Mouse (Mus musculus) CH12.LX (cell line): ENCODE measurements around the gene Prss8. TPM values are rescaled to one million over a fixed set of nuclear protein-coding genes. Genes with fewer than 3 reads are reported as not detected.

ENCODE experiments used
- DNase-seq: peaks from one replicate; pipeline ENCODE4 v3.0.0-alpha.2; 2013; ENCODE audit errors: extremely low read depth
- H3K27ac ChIP-seq: 2 replicates; pipeline ENCODE4 v1.5.1; 2012; ENCODE audit warnings: low read depth, mild to moderate bottlenecking, control low read depth, moderate library complexity; ENCODE audit not compliant: insufficient read depth
- H3K27me3 ChIP-seq: replicated peaks from 2 replicates; pipeline ENCODE3; 2012; ENCODE audit warnings: inconsistent platforms
- H3K36me3 ChIP-seq, 2 experiments: replicated peaks in 1 of 2; 2 replicates each; pipeline versions ENCODE3 to v1.6.1; 2012; ENCODE audit warnings: inconsistent platforms in 1 of 2, low read length in 1 of 2, mild to moderate bottlenecking in 1 of 2, mixed read lengths in 1 of 2, moderate library complexity in 1 of 2; ENCODE audit not compliant: control insufficient read depth in 1 of 2, insufficient read depth in 1 of 2
- H3K4me1 ChIP-seq, 2 experiments: 2 replicates each; pipeline ENCODE4 v1.6.1; 2012; ENCODE audit warnings: inconsistent platforms in 1 of 2, moderate library complexity in 1 of 2; ENCODE audit not compliant: insufficient read depth in 2 of 2, control insufficient read depth in 1 of 2
- H3K4me2 ChIP-seq: 2 replicates; pipeline ENCODE4 v1.6.1; 2012; ENCODE audit warnings: low read depth, mild to moderate bottlenecking, control low read depth; ENCODE audit not compliant: poor library complexity, insufficient read depth, severe bottlenecking
- H3K4me3 ChIP-seq, 3 experiments: fragments of 150-350 bp in 1 of 3; sonication (generic) in 1 of 3; replicated peaks in 1 of 3; 2 replicates each; pipeline versions ENCODE3 to v1.5.1; 2011 to 2012; ENCODE audit warnings: low read depth in 2 of 3, low read length in 2 of 3, mild to moderate bottlenecking in 2 of 3, moderate library complexity in 2 of 3, control low read depth in 1 of 3, improper control_type of control experiment in 1 of 3, inconsistent platforms in 1 of 3, mixed read lengths in 1 of 3; ENCODE audit not compliant: poor library complexity in 1 of 3
- H3K79me2 ChIP-seq: replicated peaks from 2 replicates; pipeline ENCODE4 v1.6.1; 2012; ENCODE audit warnings: mild to moderate bottlenecking, moderate library complexity; ENCODE audit not compliant: control insufficient read depth, poor library complexity, insufficient read depth, severe bottlenecking; ENCODE audit errors: extremely low read depth
- H3K9ac ChIP-seq: 2 replicates; pipeline ENCODE4 v1.6.1; 2012; ENCODE audit warnings: low read depth, mild to moderate bottlenecking, control low read depth, moderate library complexity; ENCODE audit not compliant: insufficient read depth
- H3K9me3 ChIP-seq: replicated peaks from 2 replicates; pipeline ENCODE3; 2012; ENCODE audit warnings: low read length, inconsistent platforms, mixed read lengths
- BHLHE40 ChIP-seq: IDR thresholded peaks from 2 replicates; pipeline ENCODE4 v1.6.1; 2011; ENCODE audit warnings: mild to moderate bottlenecking, low read depth, low read length, improper control_type of control experiment
- CHD1 ChIP-seq: IDR thresholded peaks from 2 replicates; pipeline ENCODE4 v1.6.1; 2012; ENCODE audit warnings: low read depth, low read length, improper control_type of control experiment, inconsistent platforms
- CHD2 ChIP-seq: IDR thresholded peaks from 2 replicates; pipeline ENCODE4 v1.6.1; 2011; ENCODE audit warnings: low read length, improper control_type of control experiment
- CTCF ChIP-seq, 2 experiments: IDR thresholded peaks in 1 of 2; conservative IDR thresholded peaks in 1 of 2; 2 replicates each; pipeline ENCODE4 v1.5.1; 2011 to 2012; ENCODE audit warnings: low read depth in 2 of 2, low read length in 2 of 2, improper control_type of control experiment in 1 of 2, inconsistent platforms in 1 of 2, mild to moderate bottlenecking in 1 of 2, moderate library complexity in 1 of 2
- E2F4 ChIP-seq: IDR thresholded peaks from 2 replicates; pipeline ENCODE4 v1.6.1; 2011; ENCODE audit warnings: low read depth, low read length, improper control_type of control experiment; ENCODE audit not compliant: insufficient replicate concordance
- ELF1 ChIP-seq: IDR thresholded peaks from 2 replicates; pipeline ENCODE4 v1.6.1; 2014; ENCODE audit warnings: low read depth, mild to moderate bottlenecking, inconsistent platforms, low read length, improper control_type of control experiment
- EP300 ChIP-seq: IDR thresholded peaks from 2 replicates; pipeline ENCODE4 v1.6.1; 2011; ENCODE audit warnings: low read length, improper control_type of control experiment
- ETS1 ChIP-seq: conservative IDR thresholded peaks from 2 replicates; pipeline ENCODE4 v1.6.1; 2012; ENCODE audit warnings: low read depth, mild to moderate bottlenecking, inconsistent platforms, low read length, improper control_type of control experiment, moderate library complexity
- GABPA ChIP-seq: IDR thresholded peaks from 2 replicates; pipeline ENCODE4 v1.6.1; 2012; ENCODE audit warnings: low read depth, low read length, improper control_type of control experiment, inconsistent platforms; ENCODE audit not compliant: insufficient replicate concordance
- HCFC1 ChIP-seq: IDR thresholded peaks from 2 replicates; pipeline ENCODE4 v1.6.1; 2012; ENCODE audit warnings: low read depth, mild to moderate bottlenecking, inconsistent platforms, low read length, improper control_type of control experiment
- IRF4 ChIP-seq: IDR thresholded peaks from 2 replicates; pipeline ENCODE4 v1.6.1; 2014; ENCODE audit warnings: low read depth, mild to moderate bottlenecking, inconsistent platforms, low read length, improper control_type of control experiment
- JUN ChIP-seq: IDR thresholded peaks from 2 replicates; pipeline ENCODE4 v1.6.1; 2011; ENCODE audit warnings: low read depth, mild to moderate bottlenecking, low read length, improper control_type of control experiment, moderate library complexity; ENCODE audit not compliant: insufficient read depth
- JUND ChIP-seq: conservative IDR thresholded peaks from 2 replicates; pipeline ENCODE4 v1.6.1; 2011; ENCODE audit warnings: low read depth, low read length, improper control_type of control experiment
- KAT2A ChIP-seq: IDR thresholded peaks from 2 replicates; pipeline ENCODE4 v1.6.1; 2012; ENCODE audit warnings: low read length, improper control_type of control experiment, inconsistent platforms; ENCODE audit not compliant: insufficient replicate concordance
- MAFK ChIP-seq: IDR thresholded peaks from 2 replicates; pipeline ENCODE4 v1.6.1; 2011; ENCODE audit warnings: low read length, improper control_type of control experiment; ENCODE audit not compliant: insufficient replicate concordance
- MAX ChIP-seq: IDR thresholded peaks from 2 replicates; pipeline ENCODE4 v1.6.1; 2011; ENCODE audit warnings: low read length, improper control_type of control experiment
- MAZ ChIP-seq: IDR thresholded peaks from 2 replicates; pipeline ENCODE4 v1.6.1; 2012; ENCODE audit warnings: low read depth, mild to moderate bottlenecking, inconsistent platforms, low read length, improper control_type of control experiment, moderate library complexity
- MEF2A ChIP-seq: IDR thresholded peaks from 2 replicates; pipeline ENCODE4 v1.6.1; 2014; ENCODE audit warnings: low read depth, mild to moderate bottlenecking, inconsistent platforms, low read length, improper control_type of control experiment, borderline replicate concordance
- MXI1 ChIP-seq: IDR thresholded peaks from 2 replicates; pipeline ENCODE4 v1.6.1; 2011; ENCODE audit warnings: mild to moderate bottlenecking, low read depth, low read length, improper control_type of control experiment
- MYC ChIP-seq: IDR thresholded peaks from 2 replicates; pipeline ENCODE4 v1.6.1; 2011; ENCODE audit warnings: low read depth, mild to moderate bottlenecking, improper control_type of control experiment, low read length
- NELFE ChIP-seq: IDR thresholded peaks from 2 replicates; pipeline ENCODE4 v1.6.1; 2011; ENCODE audit warnings: low read depth, low read length, improper control_type of control experiment
- NRF1 ChIP-seq: IDR thresholded peaks from 2 replicates; pipeline ENCODE4 v1.6.1; 2014; ENCODE audit warnings: low read depth, mild to moderate bottlenecking, inconsistent platforms, low read length, improper control_type of control experiment, moderate library complexity
- PAX5 ChIP-seq: IDR thresholded peaks from 2 replicates; pipeline ENCODE4 v1.6.1; 2012; ENCODE audit warnings: low read length, inconsistent platforms, mixed read lengths
- POLR2A ChIP-seq: IDR thresholded peaks from 2 replicates; pipeline ENCODE4 v1.6.1; 2011; ENCODE audit warnings: low read depth, mild to moderate bottlenecking, improper control_type of control experiment, low read length
- POLR2AphosphoS2 ChIP-seq: IDR thresholded peaks from 2 replicates; pipeline ENCODE4 v1.6.1; 2011; ENCODE audit warnings: low read depth, low read length, improper control_type of control experiment
- RAD21 ChIP-seq: IDR thresholded peaks from 2 replicates; pipeline ENCODE4 v1.6.1; 2011; ENCODE audit warnings: low read depth, mild to moderate bottlenecking, low read length, improper control_type of control experiment, moderate library complexity
- RCOR1 ChIP-seq: conservative IDR thresholded peaks from 2 replicates; pipeline ENCODE4 v1.6.1; 2012; ENCODE audit warnings: low read depth, mild to moderate bottlenecking, inconsistent platforms, low read length, improper control_type of control experiment
- SIN3A ChIP-seq: IDR thresholded peaks from 2 replicates; pipeline ENCODE4 v1.6.1; 2012; ENCODE audit warnings: low read length, improper control_type of control experiment, inconsistent platforms
- SMC3 ChIP-seq: IDR thresholded peaks from 2 replicates; pipeline ENCODE4 v1.6.1; 2011; ENCODE audit warnings: low read depth, low read length, improper control_type of control experiment
- TBP ChIP-seq: conservative IDR thresholded peaks from 2 replicates; pipeline ENCODE4 v1.6.1; 2011; ENCODE audit warnings: low read depth, low read length, improper control_type of control experiment
- TCF12 ChIP-seq: IDR thresholded peaks from 2 replicates; pipeline ENCODE4 v1.6.1; 2014; ENCODE audit warnings: low read depth, mild to moderate bottlenecking, inconsistent platforms, low read length, improper control_type of control experiment
- UBTF ChIP-seq: IDR thresholded peaks from 2 replicates; pipeline ENCODE4 v1.6.1; 2012; ENCODE audit warnings: low read depth, mild to moderate bottlenecking, inconsistent platforms, low read length, improper control_type of control experiment, moderate library complexity
- USF1 ChIP-seq: IDR thresholded peaks from 2 replicates; pipeline ENCODE4 v1.6.1; 2014; ENCODE audit warnings: low read depth, mild to moderate bottlenecking, inconsistent platforms, low read length, improper control_type of control experiment
- USF2 ChIP-seq: conservative IDR thresholded peaks from 2 replicates; pipeline ENCODE4 v1.6.1; 2011; ENCODE audit warnings: low read depth, low read length, improper control_type of control experiment
- ZC3H11A ChIP-seq: IDR thresholded peaks from 2 replicates; pipeline ENCODE4 v1.6.1; 2012; ENCODE audit warnings: low read depth, mild to moderate bottlenecking, inconsistent platforms, low read length, improper control_type of control experiment
- ZKSCAN1 ChIP-seq: IDR thresholded peaks from 2 replicates; pipeline ENCODE4 v1.6.1; 2012; ENCODE audit warnings: low read depth, inconsistent platforms, low read length, improper control_type of control experiment, borderline replicate concordance
- ZMIZ1 ChIP-seq: IDR thresholded peaks from 2 replicates; pipeline ENCODE4 v1.6.1; 2012; ENCODE audit warnings: low read depth, mild to moderate bottlenecking, inconsistent platforms, low read length, improper control_type of control experiment
- ZNF384 ChIP-seq: IDR thresholded peaks from 2 replicates; pipeline ENCODE4 v1.6.1; 2012; ENCODE audit warnings: low read depth, low read length, improper control_type of control experiment, inconsistent platforms
- dilution Hi-C: fragments of 300-500 bp; cut with MboI; formaldehyde crosslinking; loops from 2 replicates; pipeline ENCODE4 v1.14.3; 2020; ENCODE audit warnings: low sequenced_read_pairs; ENCODE audit not compliant: extremely low pct_unique_long_range_greater_than_20kb, extremely low pct_ligation_motif_present
- in situ Hi-C: fragments of 300-500 bp; cut with MboI; formaldehyde crosslinking; loops from 3 replicates; pipeline ENCODE4 v1.14.3; 2019; ENCODE audit warnings: low sequenced_read_pairs, low pct_ligation_motif_present, low pct_unique_long_range_greater_than_20kb, mixed read lengths
- polyA plus RNA-seq: library from polyadenylated mRNA; unstranded; fragments of >175 nt; gene quantifications from 2 replicates; pipeline ENCODE4 v1.2.1, GENCODE M21; 2012; ENCODE audit warnings: low read depth; ENCODE audit not compliant: insufficient read length
- total RNA-seq, 2 experiments: library from RNA; depleted of rRNA; stranded (reverse); fragments of 300-350 nt in 1 of 2; fragments of >200 nt in 1 of 2; gene quantifications; 2 replicates each; pipeline ENCODE4 v1.2.3; 2012 to 2014

Prss8 gene
- total and polyA plus RNA-seq, 3 experiments = 0.08 TPM; not detected in 2

DNA sequence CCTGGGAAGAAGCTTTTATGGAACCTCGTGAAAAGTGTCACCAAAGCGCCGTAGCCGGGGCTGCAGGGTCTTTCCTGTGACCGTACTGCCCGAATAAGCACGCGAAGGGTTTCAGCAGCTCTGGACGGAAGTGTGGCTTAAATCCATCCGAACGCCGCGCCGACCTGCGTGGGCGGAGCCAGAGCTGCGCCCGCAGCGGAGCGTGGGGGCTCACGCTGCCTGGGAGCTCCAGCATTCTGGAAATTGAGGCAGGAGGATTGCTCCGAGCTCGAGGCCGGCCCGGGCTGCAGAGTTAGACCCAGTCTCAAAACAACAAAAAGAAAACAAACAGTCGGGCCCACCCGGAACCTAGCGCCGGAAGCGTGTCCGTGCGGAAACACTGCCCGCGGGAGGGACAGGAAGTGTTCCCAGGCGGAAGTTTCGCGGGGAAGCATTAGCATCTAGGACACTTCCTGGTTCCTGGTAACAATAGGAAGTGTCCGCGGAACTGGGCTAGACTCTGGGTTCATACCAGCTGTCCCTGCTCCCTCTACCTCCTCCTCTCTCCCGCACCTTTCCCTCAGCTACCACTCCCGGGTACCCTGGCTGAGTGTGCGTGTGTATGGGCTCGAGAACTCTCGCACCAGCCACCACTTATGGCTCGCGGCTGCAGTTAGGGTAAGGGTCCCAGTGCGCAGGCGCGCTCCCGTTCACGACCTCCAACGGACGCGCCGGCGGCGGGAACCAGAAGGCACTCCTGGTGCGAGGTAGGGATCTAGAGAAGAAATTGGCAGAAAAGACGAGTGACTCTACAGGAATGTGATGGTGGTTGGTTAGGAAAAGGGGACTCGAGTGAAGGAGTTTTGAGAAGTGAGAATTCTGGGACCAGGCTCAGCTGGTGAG lies 53.2 kb downstream of the Prss8 start, which contains the start of gene Zfp668:
Zfp668 (minus strand) TSS at position 362 of the 882 bp plus-strand sequence.
- dilution Hi-C loops (no loop called here), in situ Hi-C loops (no loop called here)
- H3K4me3 ChIP-seq = peak within 1 kb of the TSS; percentile 66 to 99 (median 98)
- peak within 1 kb of the TSS; percentile 87 for H3K9ac ChIP-seq
- H3K36me3 ChIP-seq = peaks cover 35 to 55% of the 10 kb centered on the region in 2 experiments
- peak within 1 kb of the TSS; percentile 78 for H3K27ac ChIP-seq
- H3K9me3 ChIP-seq = peaks cover 35% of the 10 kb centered on the region
- TF ChIP-seq TBP = peak; percentile 53; the same call in 1 of the 2 replicates
- no peak for TF ChIP-seq EP300
- no peak for TF ChIP-seq MAFK
- TF ChIP-seq PAX5 = no peak
- TF ChIP-seq CHD2 = peak; percentile 66
- TF ChIP-seq USF2 = no peak
- no peak for TF ChIP-seq ZC3H11A
- peak; percentile 31; the same call in 1 of the 2 replicates for TF ChIP-seq GABPA
- TF ChIP-seq MAX = peak; percentile 58
- no peak for TF ChIP-seq BHLHE40
- TF ChIP-seq MXI1 = 0 out of 2 replicates have a peak, but pooled peaks have one; percentile 14
- peak; percentile 58; the same call in 1 of the 2 replicates for TF ChIP-seq MYC
- TF ChIP-seq NRF1 = peak; percentile 85
- 0 out of 2 replicates have a peak, but pooled peaks have one; percentile 55 for TF ChIP-seq MEF2A
- TF ChIP-seq IRF4 = peak; percentile 68; the same call in 1 of the 2 replicates
- peak; percentile 70 for TF ChIP-seq NELFE
- TF ChIP-seq UBTF = no peak
- 0 out of 2 replicates have a peak, but pooled peaks have one; percentile 32 for TF ChIP-seq RCOR1
- peak; percentile 71; the same call in 1 of the 2 replicates for TF ChIP-seq POLR2AphosphoS2
- no peak for TF ChIP-seq JUN
- TF ChIP-seq ZNF384 = no peak
- TF ChIP-seq ZMIZ1 = peak; percentile 56
- TF ChIP-seq JUND = no peak
- TF ChIP-seq HCFC1 = peak; percentile 96
- TF ChIP-seq E2F4 = no peak; the same call in 1 of the 2 replicates
- no peak for TF ChIP-seq ZKSCAN1
- no peak for TF ChIP-seq ETS1
- no peak for TF ChIP-seq SMC3
- peak; percentile 99 for TF ChIP-seq ELF1
- no peak for TF ChIP-seq CHD1
- no peak for TF ChIP-seq RAD21
- peak; percentile 67 for TF ChIP-seq POLR2A
- TF ChIP-seq SIN3A = peak; percentile 96
- TF ChIP-seq TCF12 = peak; percentile 56; the same call in 1 of the 2 replicates
- peak; percentile 93; the same call in 1 of the 2 replicates for TF ChIP-seq KAT2A
- no peak for TF ChIP-seq CTCF (conservative IDR thresholded peaks at IDR 0.05 in 1 of 2, IDR thresholded peaks at IDR 0.05 in 1 of 2; ENCODE audit: low read depth in 2 of 2, low read length in 2 of 2)
- no peak for TF ChIP-seq USF1
- no peak for TF ChIP-seq MAZ
- peaks cover 6 to 33% of the 10 kb centered on the region in 2 experiments for H3K4me1 ChIP-seq
- H3K27me3 ChIP-seq = no peaks in the 10 kb centered on the region
- H3K79me2 ChIP-seq = peaks cover 27% of the 10 kb centered on the region
- H3K4me2 ChIP-seq = peak within 1 kb of the TSS; percentile 95
- DNase-seq = peak; percentile 95
